Mouse (Mus musculus): Measurements from ENCODE around the gene Vmn1r90.
"Not testable (repeated sequence)": the region's sequence is repeated elsewhere in the genome, so short reads cannot be mapped to it uniquely, and the experiment has no call there.

Gene Vmn1r90

DNA sequence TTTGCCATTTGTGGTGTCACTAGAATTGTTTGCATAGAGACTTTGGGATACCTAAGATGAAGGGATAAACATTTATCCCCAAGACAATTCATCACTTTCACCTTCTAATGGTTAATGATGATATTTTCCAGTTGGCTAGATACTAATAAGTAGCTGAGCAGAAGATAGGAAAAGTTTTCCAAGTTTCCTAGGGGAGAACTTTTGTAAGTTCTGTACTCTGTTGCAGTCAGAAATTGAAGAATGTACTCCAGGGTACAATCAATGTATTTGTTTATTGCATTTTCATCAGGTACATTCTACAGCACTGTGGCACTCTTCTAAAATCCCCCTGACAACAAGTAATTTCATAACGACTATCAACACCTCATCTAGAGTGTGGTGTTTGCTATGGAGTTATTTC lies at the start of gene Vmn1r90:
Gene Vmn1r90 (minus strand): TSS at position 101 of the 400 bp plus-strand sequence.
- DNase-seq (ENCODE audit: low read depth, low spot score) = no peak

DNA sequence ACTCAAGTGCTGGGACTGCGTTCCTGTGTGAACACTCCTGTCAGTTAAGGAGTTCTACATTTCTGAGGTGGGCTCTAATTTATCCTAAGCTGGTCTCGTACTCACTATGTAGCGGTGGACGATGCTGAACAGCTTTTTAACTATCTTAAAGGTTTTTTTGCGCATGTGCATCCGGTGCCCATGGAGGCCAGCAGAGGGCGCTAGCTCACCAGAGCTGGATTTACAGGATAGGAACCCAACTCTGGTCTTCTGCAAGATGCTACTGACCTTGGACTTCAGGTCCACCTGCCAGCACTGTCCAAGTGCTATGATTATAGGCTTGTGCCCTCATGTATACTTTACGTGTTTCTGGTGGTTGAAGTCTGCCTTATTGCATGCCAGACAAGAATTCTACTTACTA lies 29.7 kb upstream of the Vmn1r90 start:
- DNase-seq (ENCODE audit: low read depth, low spot score) = not testable (repeated sequence)

DNA sequence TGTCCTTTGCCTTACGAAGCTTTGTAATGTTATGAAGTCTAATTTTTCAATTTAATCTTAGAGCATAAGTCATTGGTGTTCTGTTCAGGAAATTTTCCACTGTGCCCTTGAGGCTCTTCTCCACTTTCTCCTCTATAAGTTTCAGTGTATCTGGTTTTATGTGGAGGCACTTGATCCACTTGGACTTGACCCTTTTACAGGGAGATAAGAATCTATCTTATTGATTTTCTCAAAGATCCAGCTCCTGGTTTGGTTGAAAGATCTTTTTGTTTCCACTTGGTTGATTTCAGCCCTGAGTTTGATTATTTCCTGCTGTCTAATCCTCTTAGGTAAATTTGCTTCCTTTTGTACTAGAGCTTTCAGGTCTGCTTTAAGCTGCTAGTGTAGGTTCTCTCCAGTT lies 11.0 kb downstream of the Vmn1r90 start:
- no peak for DNase-seq (ENCODE audit: low read depth, low spot score)

DNA sequence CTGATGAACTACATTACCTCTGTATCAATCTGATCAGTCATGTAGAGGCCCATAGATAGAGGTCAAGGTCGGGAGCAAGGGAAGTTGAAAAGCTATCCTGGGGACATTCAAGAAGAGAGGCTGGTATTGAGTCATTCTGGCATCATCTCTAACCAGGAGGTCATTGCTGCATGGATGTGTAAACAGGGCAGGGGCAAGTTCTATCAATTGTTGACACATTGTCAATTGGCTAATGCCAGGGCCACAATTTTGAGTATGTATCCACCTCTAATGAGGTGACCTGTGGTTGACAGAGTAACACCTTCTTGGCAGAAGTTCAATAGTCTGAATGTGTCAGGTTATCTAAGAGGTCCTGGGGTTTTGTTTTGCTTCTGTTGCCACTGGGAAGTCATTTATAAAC lies 38.0 kb downstream of the Vmn1r90 start:
- DNase-seq (ENCODE audit: low read depth, low spot score) = no peak

DNA sequence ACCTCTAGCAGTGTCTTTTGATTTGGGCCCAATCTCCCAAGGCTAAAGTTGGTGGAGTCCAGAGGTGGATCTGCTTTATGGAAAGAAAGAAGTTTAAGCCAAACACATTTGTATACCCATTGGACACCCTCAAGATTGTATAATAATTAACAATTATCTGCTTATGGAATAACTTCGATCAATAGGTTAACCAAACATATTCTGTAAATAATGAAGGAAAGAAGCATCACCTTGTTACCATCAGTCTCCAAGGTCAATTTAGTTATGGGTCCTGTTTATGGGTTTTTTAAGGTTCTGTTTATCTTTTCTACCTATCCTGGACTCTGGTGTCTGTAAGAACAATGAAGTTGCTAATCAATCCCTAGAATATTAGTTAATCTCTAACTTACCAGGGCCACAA lies 40.7 kb downstream of the Vmn1r90 start:
- DNase-seq (ENCODE audit: low read depth, low spot score) = no peak

DNA sequence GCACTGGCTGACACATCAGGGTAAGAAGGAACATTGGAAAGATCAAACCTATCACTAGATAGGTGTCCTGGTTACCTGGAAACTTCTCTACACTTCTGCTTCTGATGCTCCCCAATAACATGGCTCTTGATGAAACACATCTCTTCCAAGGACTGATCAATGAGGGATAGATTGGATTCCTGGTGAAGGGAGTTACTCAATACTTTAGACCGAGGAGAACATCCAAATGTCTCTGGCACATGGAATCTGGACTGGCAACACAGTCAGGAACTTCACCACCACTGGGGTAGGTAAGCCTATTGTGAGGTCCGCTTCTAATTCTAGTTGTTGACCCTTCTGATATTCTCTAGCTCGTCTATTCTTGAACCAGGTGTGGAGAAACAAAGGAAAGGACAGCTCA lies 45.0 kb downstream of the Vmn1r90 start:
- DNase-seq (ENCODE audit: low read depth, low spot score) = no peak
